Mouse (Mus musculus) adrenal gland, adult (tissue): Measurements from ENCODE around the gene Ednrb.
"Not testable (repeated sequence)": the region's sequence is repeated elsewhere in the genome, so short reads cannot be mapped to it uniquely, and the experiment has no call there.

Experiments
- DNase-seq, 2 experiments: peaks; one replicate each; pipeline ENCODE4 v3.0.0; 2022 to 2023; ENCODE audit warnings: low spot score in 1 of 2; ENCODE audit not compliant: inconsistent age in 2 of 2

The Ednrb gene

GRCm38 (mm10) chr14:103823501-103823900 is 20.7 kb downstream of the Ednrb start:
- DNase-seq = no peak

GRCm38 (mm10) chr14:103822590-103822989 is 21.6 kb downstream of the Ednrb start:
- DNase-seq = no peak

- peak; percentile 40 to 61 for DNase-seq
Measured at GRCm38 (mm10) chr14:103816637-103817308, 27.4 kb downstream of the Ednrb start.

DNA sequence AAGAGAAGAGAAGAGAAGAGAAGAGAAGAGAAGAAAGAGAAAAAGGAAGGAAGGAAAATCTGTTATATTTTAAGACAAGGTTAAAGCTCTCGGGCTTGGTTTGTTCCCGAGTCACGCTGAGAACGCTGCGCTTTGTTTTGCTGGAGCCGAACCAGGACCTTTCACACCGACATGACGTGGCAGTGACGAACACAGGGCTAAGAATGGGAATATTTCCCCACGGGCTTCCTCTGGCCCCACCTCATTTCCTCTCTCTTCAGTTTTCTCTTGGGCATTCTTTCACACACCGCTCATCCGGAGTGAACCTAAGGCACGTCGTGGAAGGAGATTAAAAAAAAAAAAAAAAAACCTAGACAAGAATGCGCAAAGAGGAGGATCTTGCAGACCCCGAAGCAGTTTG is 28.7 kb downstream of the Ednrb start:
- DNase-seq = peak; percentile 50 to 71

DNA sequence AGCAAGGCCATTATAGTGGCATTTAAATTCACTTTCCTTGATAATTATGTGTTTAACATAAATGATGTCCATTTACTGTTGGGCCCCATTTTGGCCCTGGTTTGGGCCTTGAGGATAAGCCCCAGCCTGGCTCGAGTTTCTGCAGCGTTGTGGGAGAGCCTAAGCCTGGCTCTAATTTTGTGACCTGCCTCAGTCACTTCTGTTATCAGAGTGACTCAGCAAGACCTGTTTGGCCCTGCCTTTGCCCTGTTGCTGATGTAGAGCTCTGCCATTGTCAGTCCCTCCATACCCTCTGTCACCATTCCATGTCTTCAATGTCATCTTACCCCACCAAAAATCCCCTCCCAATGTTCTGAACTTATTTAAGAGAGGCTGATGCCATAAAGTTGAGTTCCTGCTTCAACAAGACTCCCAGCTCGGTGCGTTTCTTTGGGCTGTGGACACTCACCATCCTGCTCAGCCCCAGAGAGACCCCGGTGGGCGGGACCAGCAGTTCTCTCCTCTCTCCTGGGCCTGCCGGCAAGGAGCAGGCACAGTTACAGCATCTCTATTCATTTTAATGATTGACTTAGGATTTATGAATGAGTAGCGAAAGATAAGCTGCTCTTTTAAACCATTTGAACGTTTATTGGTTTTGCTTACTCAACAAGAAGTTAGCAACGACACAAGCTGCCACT is 30.0 kb downstream of the Ednrb start:
- DNase-seq = no peak

DNA sequence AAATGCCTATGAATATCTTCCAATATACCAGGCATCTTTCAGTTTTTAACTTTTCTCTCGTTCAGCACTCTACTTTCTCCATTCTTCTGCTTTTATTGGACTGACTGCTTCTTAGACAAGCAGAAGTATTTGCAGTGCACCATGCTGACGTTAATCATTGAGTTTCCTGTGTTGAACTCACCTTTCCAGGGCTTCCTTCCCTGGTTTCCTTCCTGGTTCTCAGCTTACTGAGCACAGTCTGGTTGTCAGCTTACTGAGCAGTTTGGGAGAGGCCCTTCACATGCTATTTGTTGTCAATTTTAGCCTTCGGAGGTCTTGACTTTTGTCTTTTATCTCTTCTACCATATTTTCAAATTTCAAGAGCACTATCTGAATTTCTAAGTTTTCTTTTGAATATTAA is 31.0 kb downstream of the Ednrb start:
- DNase-seq = peak in 1 of 2 experiments; percentile 42

GRCm38 (mm10) chr14:103811291-103811690 is 32.9 kb downstream of the Ednrb start:
- DNase-seq = no peak

DNA sequence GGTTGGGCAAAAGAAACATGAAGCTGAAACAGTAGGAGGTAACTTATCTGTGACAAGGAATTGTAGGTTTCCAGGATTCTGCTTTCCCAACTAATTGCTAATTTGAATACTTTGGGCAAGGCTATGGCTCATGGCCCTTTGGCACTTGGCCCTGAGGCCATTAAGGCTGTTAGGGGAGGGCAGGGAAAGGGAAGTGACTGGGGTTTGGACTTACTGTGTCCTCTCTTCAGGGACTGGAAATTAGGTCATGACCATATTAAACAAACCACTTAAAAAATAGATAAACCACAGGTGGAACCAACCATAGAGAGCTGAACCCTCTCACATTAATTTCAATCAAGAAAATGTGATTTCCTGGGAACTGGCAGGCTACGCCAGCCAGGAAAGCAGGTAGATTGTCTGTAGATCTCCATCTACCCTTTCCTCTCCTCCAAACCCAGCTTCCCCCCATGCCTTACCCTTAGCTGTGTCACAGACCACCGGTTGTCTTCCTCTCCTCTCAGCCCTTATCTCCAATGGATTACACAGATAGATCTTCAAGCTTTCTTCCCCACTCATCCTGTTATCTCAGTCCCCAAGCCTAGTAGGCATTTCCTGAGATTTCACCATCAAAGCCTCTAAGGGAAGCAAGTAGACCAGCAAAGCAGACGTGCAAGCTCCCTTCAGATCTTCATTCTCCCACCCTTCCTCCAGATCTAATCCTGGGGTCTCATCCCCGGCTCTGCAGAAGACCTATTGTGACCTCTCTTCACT is 40.1 kb downstream of the Ednrb start:
- peak in 1 of 2 experiments; percentile 55 for DNase-seq

DNA sequence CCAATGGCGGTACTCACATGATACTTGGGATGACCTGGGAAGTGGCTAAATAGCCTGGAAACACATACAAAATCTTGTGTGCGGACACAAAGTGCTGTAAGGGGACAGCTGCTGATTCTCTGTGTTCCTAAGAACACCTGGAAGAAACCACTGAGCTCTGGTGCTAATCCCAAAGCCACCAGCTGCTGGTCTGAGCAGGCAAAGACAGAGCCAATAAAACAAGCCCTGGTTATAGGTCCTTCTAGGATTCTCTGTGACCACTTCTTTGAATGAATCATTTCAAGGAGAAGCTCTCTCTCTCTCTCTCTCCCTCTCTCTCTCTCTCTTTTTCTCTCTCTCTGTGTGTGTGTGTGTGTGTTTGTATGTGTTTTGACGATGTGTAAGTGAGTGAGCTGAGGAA is 47.1 kb downstream of the Ednrb start:
- DNase-seq = peak in 1 of 2 experiments; percentile 44

GRCm38 (mm10) chr14:103795591-103795990 is 48.6 kb downstream of the Ednrb start:
- no peak for DNase-seq

- DNase-seq = no peak
Measured at GRCm38 (mm10) chr14:103793409-103793808, 50.8 kb downstream of the Ednrb start.

DNA sequence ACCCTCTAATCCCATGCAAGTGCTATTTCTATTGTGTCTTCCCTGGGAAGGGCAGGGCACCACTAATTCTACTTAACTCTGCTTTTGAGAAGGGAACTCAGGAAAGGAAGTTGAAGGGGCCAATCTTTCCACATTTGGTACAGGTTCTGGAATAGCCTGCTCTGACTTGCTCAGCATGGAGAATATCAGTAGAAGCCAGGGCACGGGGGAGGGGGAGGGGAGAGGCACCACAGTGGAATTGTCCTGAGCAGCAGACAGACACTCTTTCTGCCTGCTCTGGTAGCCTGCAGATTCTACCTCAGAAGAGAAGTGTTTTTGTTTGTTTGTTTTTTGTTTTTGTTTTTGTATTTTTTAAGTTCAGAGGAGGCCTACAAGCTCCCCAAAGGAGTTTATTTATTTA is 51.5 kb downstream of the Ednrb start:
- no peak for DNase-seq

DNA sequence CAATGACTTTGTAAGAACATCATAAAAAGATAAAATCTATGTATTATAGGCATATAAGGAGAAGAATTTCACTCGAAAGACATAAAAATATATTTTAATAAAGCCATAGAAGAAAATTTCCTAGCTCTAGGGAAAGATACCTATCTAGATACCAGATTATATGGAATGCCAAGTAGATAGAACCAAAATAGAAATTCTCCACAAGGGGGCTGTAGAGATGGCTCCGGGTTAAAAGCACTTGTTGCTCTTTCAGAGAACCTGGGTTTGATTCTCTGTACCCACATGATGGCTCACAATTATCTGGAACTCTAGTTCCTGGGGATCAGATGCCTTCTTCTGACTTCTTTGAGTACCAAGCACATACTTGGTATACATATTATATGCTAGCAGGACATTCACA is 56.7 kb downstream of the Ednrb start:
- DNase-seq = no peak

GRCm38 (mm10) chr14:103785096-103785965 is 58.9 kb downstream of the Ednrb start:
- no peak for DNase-seq

DNA sequence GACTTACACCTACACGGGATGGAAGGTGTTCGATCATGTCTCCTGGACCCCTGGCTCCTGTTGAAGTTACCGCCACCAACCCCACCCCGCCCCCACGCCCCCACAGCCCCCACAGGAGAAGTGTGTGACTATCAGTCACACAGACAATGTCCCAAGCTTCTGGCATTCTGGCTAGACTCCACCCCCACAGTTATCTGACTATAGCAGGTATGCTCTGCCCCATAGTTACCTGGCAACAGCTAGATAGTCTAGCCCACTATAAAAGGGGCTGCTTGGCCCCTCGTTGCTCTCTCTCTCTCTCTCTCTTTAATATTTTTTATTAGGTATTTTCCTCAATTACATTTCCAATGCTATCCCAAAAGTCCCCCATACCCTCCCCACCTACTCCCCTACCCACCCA is 63.9 kb downstream of the Ednrb start:
- not testable (repeated sequence) for DNase-seq

DNA sequence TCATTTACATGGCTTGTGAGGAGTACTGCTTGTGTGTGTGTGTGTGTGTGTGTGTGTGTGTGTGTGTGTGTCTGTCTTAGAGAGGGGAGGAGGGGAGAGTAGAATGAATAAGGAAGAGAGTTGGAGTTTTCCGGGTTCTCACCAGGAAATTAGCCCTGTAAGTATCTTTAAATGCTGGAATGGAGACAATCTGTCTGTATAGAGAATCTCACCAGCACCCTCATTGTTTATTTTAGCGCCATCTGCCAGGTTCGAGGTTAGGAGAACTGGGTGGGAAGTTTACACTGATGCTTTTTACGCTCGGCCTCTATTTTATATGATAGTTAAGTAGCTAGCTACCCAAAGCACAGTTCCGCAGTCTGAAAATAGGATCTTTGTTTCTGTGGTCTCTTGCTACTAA is 64.9 kb downstream of the Ednrb start:
- DNase-seq = no peak

GRCm38 (mm10) chr14:103778533-103779151 is 65.6 kb downstream of the Ednrb start:
- peak; percentile 12 to 55 for DNase-seq

GRCm38 (mm10) chr14:103778009-103778431 is 66.2 kb downstream of the Ednrb start:
- DNase-seq = peak in 1 of 2 experiments; percentile 9

GRCm38 (mm10) chr14:103777386-103777785 is 66.8 kb downstream of the Ednrb start:
- DNase-seq = no peak
